Comparison of ENCODE assay signal across 17 mouse cellular contexts in the genomic region with DNA sequence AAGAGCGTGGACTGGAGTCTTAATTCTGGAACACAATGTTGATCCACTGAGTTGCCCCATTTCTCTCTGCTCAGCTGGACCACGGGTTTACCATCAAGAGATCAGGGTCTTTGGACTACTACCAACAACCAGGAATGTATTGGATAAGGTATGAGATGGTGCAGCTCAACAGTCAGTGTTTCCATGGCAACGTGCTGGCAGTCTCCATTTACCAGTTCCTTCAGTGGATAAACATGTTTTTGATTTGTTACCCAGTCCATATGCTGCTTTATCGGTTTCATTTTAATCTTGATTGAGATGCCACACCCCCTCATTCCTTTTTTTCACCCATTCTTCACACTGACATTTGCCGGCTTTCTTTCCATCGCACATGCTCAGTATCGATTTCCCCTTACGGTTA. TPM values are rescaled to one million over a fixed set of nuclear protein-coding genes. Genes with fewer than 3 reads are reported as not detected.
DNase-seq lines count a peak whose midpoint lies in the region; ATAC-seq and TF ChIP-seq lines count a peak whose summit lies in the region.
"Had no signal": no experiment of that assay in that cellular context is flagged by ENCODE, and none has a peak within 500 bp of the region (broad histone marks: within the 10 kb centered on the region; RNA-seq: fewer than 3 reads in every experiment).

No protein-coding gene starts in this region.

- no peaks in the 10 kb centered on the region for H3K27me3 ChIP-seq in hindbrain, embryonic 16.5 days (replicated peaks; ENCODE audit: control insufficient read depth, insufficient read depth, low read length)
- no peaks in the 10 kb centered on the region for H3K27me3 ChIP-seq in liver, postnatal 0 days (ENCODE audit: insufficient read depth, low read length)

- H3K4me3 ChIP-seq in hindbrain, embryonic 16.5 days (ENCODE audit: low read length), result no peak overlapping the region
- no peak overlapping the region for H3K4me3 ChIP-seq in liver, postnatal 0 days (ENCODE audit: low read depth, low read length)

- H3K27ac ChIP-seq in hindbrain, embryonic 16.5 days (ENCODE audit: low read depth, low read length), result peak overlapping the region; percentile 78
- H3K27ac ChIP-seq in liver, postnatal 0 days (ENCODE audit: low read depth), result no peak overlapping the region

- no peak overlapping the region for H3K4me2 ChIP-seq in hindbrain, embryonic 16.5 days (ENCODE audit: low read length)
- H3K4me2 ChIP-seq in liver, postnatal 0 days (ENCODE audit: low read depth, low read length), result no peak overlapping the region

- TF ChIP-seq EP300 in liver, postnatal 0 days (IDR thresholded peaks at IDR 0.05; ENCODE audit: low read depth), result no peak

- peaks cover 4% of the 10 kb centered on the region for H3K36me3 ChIP-seq in hindbrain, embryonic 16.5 days (ENCODE audit: control insufficient read depth, insufficient read depth, low read length)
- no peaks in the 10 kb centered on the region for H3K36me3 ChIP-seq in liver, postnatal 0 days (replicated peaks; ENCODE audit: insufficient read depth, low read length)

- H3K9me3 ChIP-seq in hindbrain, embryonic 16.5 days (ENCODE audit: control insufficient read depth, low read length), result no peaks in the 10 kb centered on the region
- no peaks in the 10 kb centered on the region for H3K9me3 ChIP-seq in liver, postnatal 0 days (ENCODE audit: low read length)

- 46% methylated on average over 8 of the region's 8 CpGs for WGBS in hindbrain, embryonic 16.5 days
- 73% methylated on average over 8 of the region's 8 CpGs for WGBS in liver, postnatal 0 days (ENCODE audit: insufficient replicate concordance)

- TF ChIP-seq CTCF in liver, postnatal 0 days (IDR thresholded peaks at IDR 0.05; ENCODE audit: low read depth), result no peak

- peak; percentile 77 for DNase-seq in heart, adult 11 months
- no peak for DNase-seq in heart, postnatal 14 days
- peak; percentile 34 for DNase-seq in right cerebral cortex, postnatal 4 days
- DNase-seq in right cerebral cortex, postnatal 36 days (ENCODE audit: low spot score in 2 of 2), result no peak
- DNase-seq in testis, postnatal 10 days (ENCODE audit: low spot score), result no peak
- no peak for DNase-seq in liver, postnatal 0 days
- no peak for DNase-seq in Muller cell, postnatal 12 days (ENCODE audit: inconsistent ontology term)
- DNase-seq: kidney, postnatal 36 days; thymus, postnatal 4 days had no signal

- no peak overlapping the region; the same call in 1 of the 2 replicates for H3K9ac ChIP-seq in hindbrain, embryonic 16.5 days (ENCODE audit: low read depth, low read length)
- no peak overlapping the region for H3K9ac ChIP-seq in liver, postnatal 0 days (replicated peaks)

- peaks cover 44% of the 10 kb centered on the region for H3K4me1 ChIP-seq in hindbrain, embryonic 16.5 days (ENCODE audit: control insufficient read depth, insufficient read depth, low read depth, low read length)
- 0 out of 2 replicates have a peak, but pooled peaks cover 2% of the 10 kb centered on the region for H3K4me1 ChIP-seq in liver, postnatal 0 days (ENCODE audit: insufficient read depth)

- intact Hi-C loops in heart, postnatal 14 days (cut with DNase I), result loop anchor here (5.0 to 10.0 kb wide), 2 partner anchors 263 to 481 kb away; a partner anchor contains a TSS

- ATAC-seq in hindbrain, embryonic 16.5 days, result no peak
- ATAC-seq in liver, postnatal 0 days, result no peak
- ATAC-seq: CD4-positive, CD25-positive, alpha-beta regulatory T cell, adult 4 months; inflammation-experienced regulatory T-cells, adult 6 months; lung, postnatal 0 days had no signal

RNA-seq across cellular contexts. Expression of a gene that starts 49.8 kb away (rescaled TPM):
- total RNA-seq in heart, postnatal 14 days (2021), result not detected
- polyA plus RNA-seq in hindbrain, embryonic 16.5 days (2015; fragmentation: Nextera tagmentation; extraction: Ambion mirVana), result not detected in 2 replicates
- polyA plus RNA-seq in liver, postnatal 0 days (2015; fragmentation: Nextera tagmentation; extraction: Ambion mirVana), result not detected in 2 replicates
- total RNA-seq: adrenal gland, postnatal 4 days; heart, adult 8-10 months; monocyte, adult 5-6 weeks had no signal
- polyA plus RNA-seq: CD4-positive, CD25-positive, alpha-beta regulatory T cell, adult 4 months; inflammation-experienced regulatory T-cells, adult 6 months; limb, embryonic 14.5 days; lung, postnatal 0 days had no signal

Comparison
In these comparisons a context has a peak if more than half of its experiments do, and no peak if none do; other contexts are left out.
1. DNase-seq: peak in heart, adult 11 months (single experiment) and right cerebral cortex, postnatal 4 days (single experiment); none in heart, postnatal 14 days (0 of 2), right cerebral cortex, postnatal 36 days (0 of 2), testis, postnatal 10 days (single experiment), liver, postnatal 0 days (single experiment) and Muller cell, postnatal 12 days (single experiment).